Mouse (Mus musculus) heart, postnatal 25 days (tissue): ENCODE measurements around the gene Ndrg4. TPM values are rescaled to one million over a fixed set of nuclear protein-coding genes. Genes with fewer than 3 reads are reported as not detected.

Experiments
- DNase-seq: peaks from one replicate; pipeline ENCODE4 v3.0.0; 2022; ENCODE audit warnings: low spot score
- intact Hi-C: fragments of 180-260 bp; cut with DNase I; formaldehyde crosslinking; loops from one replicate; pipeline ENCODE4 v1.15.1; 2025
- total RNA-seq, 2 experiments: library from RNA; stranded (reverse); gene quantifications; 2 replicates each; pipeline ENCODE4 v1.2.3; 2021

Gene Ndrg4
- total RNA-seq, 2 experiments from 2014 or later: 317 to 336 TPM

DNA sequence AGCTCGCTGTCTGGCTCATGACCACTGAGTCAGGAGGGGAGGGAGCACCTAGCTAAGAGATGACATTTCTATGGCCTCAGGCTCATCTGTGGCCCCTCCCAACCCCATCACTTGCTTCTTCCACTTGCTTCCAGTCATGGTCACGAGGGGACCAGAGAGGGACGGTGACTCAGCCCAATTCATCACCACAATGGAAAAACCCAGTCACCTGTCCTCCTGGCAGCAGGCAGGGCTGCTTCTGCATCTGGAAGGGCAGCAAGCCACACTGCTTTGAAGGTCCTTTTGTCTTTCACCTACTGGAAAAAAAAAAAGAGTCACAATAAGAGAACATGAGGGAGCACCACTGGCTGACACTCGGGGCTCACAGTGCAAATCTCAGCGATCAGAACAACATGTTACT lies 4.0 kb upstream of the Ndrg4 start:
- intact Hi-C loops: no loop called here
- no peak for DNase-seq

DNA sequence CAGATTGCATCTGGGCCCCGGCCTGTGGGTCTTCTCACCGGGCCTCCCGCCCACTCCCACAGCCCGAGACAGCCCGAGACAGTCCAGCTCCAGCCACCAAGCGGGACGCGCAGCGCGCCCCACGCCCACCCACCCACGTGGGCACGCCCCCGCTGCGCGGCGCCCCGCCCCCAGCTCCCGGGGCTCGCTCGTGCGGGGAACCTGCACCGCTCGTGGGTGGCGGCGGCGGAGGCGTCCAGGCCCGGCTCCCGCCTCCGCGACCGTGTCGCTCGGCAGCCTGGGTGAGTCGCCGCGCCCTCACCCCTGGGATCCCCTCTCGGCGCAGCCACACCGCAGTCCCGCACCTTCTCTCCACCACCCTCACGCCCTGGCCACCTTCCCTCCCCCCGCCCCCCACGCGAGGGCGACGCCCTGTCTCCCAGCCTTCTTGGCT lies 827 bp downstream of the Ndrg4 start:
- DNase-seq: no peak
- intact Hi-C loops: no loop called here

DNA sequence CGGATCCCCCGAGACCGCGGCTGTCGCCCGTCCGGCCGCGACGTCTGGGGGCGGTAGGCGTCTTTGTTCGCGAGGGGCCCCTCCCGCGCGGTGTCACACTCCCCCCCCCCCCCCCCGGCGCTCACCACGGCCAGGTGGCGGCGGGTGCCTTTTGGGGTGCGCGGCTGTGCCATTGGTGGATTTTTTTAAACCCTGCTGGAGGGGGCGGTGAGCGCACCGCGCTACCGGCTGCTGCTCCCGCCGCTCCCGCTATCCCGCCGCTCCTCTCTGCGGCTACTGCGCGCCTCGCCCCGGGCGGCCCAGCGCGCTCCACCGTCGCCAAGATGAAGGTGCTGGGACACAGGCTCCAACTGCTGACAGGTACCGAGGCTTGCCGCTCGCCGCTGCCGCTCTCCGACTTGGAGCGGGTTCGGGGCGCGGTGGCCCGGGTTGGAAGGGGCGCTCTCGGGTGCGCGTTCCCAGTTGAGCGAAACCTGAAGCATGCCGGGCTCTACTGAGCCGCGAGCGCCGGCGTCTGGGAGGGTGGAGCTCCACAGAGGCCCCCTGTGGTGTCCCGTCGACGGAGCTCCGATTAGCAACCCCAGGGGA lies 1.3 kb downstream of the Ndrg4 start:
- no peak for DNase-seq
- intact Hi-C loops: no loop called here

DNA sequence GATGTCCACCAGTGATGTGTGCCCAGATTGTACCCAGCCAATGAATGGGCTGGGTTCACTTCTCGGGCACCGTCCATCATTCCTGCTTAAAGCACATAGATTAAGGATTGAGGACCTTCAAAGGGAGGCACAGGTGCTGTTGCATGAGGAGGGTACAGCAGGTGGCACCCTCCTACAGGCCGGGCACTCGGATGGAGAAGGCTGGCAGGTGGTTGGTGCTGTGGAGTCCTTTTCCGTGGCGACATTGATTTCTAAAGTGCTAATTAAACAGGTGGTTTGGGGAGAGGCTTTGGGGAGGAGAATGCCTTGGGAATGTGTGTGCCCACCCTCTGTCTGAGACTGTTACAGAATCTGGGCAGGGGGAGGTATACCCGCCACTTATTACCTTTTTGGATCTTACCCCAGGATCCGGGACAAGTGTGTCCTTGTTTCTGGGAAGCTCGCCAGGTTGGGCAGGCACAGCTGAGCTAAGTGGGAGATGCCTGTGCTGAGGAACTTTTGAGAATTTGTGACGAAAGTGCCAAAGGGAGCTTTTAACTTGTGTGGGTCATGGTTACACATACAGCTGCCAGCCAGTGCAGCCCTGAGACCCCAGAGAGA lies 11.4 kb downstream of the Ndrg4 start:
- intact Hi-C loops: no loop called here
- no peak for DNase-seq

DNA sequence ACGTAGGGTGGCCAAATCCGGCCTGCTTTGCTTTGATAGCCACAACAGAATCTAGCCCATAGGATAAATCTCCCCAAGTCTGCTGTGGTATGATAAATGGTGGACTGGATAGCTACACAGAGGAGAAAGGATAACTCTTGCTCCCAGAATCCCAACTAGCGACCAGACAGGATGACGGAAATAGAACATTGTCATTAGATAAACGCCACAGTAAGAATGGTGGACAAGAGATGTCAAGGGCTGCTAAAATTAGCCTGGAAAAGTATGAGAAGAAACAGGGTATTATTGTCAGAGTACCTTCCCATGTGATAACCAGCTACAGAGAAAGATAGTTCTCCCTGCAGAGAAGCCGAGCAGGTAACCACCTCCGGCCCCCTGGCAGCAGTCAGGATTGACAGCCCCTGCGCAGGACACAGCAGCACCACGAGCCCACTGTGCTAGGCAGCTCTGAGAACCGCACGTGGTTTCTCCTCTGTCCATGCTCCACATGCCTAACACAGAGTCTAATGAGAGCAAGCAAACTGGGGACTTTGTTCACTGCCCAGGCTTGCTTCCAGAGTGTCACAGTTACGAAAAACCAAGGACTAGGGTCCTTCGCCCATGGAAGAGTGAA lies 14.3 kb downstream of the Ndrg4 start:
- no peak for DNase-seq
- intact Hi-C loops: loop anchor here (10.0 kb wide), 1 partner anchor 196 kb away; the partner anchor contains the start of gene Csnk2a2

DNA sequence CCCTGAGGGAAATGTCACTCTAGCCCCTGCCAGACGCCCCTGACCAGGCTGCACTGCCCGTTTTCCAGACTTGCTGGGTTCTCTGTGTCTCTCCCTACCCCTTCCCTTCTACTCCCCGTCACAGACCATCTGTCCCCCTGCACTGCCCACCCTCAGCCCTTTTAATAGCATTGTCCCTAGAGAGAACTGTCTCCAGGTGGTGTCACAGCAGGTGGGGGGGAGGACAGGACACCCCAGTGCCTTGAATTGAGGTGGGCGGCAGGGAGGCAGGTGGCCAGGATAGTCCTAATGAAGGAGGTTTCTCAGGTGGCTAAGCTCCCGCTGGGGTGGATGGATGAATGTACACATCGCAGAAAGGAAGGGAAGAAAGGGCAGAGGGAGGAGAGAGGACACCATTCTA lies 17.9 kb downstream of the Ndrg4 start:
- DNase-seq: no peak
- intact Hi-C loops: loop anchor here (10.0 kb wide), 1 partner anchor 200 kb away; the partner anchor contains the start of gene Csnk2a2

DNA sequence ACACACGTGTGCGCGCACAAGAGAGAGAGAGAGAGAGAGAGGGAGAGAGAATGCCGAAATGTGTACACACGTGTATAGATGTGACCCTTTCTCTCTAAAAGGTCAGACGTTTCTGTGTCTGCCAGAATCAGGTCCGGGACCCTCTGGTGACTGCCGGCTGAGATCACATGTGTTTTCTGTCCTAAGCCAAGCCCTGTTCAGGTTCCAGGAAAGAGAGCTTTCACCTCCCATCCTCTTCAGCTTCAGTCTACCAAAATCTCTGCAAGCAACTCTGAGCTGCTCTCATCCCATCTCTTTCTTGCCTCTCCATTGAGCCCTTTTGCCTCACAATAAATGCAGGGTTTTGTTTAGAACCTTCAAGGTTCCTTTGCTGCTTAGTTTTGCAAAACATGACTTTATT lies 19.9 kb downstream of the Ndrg4 start:
- intact Hi-C loops: loop anchor here (1.0 to 10.0 kb wide), 3 partner anchors 89 to 350 kb away; partner anchors contain the start of gene Csnk2a2
- no peak for DNase-seq

DNA sequence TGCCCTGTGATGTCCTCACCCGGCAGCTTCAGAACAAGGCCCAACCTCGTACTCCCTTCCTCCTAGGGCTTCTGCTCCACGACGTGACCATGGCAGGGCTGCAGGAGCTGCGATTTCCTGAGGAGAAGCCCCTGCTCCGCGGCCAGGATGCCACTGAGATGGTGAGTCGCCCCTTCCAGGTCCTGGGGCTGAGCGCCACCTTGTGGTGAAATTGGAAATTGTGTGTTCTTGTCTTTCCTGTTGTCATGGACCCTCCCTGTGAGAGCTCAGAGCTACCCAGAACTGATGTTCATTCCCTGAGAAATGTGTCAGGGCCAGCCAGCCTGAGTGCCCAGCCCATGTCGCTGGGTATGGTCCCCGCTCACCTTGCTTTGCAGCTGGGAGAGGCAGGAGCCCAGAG lies 20.3 kb downstream of the Ndrg4 start:
- intact Hi-C loops: loop anchor here (1.0 to 10.0 kb wide), 3 partner anchors 90 to 350 kb away; partner anchors contain the start of gene Csnk2a2
- DNase-seq: peak; percentile 40

DNA sequence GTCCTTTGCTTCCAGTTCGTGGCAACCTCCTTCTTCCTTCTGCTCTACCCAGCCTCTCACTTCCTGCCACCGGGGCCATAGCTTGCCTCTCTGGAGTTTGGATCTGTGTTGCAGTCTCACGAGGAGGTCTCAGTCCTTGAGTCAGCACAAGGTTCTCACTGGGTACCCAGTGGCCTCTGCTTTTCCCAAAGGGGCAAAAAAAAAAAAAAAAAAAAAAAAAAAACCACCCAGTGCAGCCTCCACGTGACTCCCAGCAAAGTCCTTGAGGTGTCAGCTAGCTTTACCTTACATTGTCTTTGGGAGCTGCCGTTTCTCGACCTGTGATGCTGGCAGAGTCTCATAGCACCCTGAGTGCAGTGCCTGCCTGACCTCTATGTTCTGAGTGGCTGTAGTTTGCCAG lies 21.4 kb downstream of the Ndrg4 start:
- intact Hi-C loops: loop anchor here (10.0 kb wide), 1 partner anchor 203 kb away; the partner anchor contains the start of gene Csnk2a2
- no peak for DNase-seq

DNA sequence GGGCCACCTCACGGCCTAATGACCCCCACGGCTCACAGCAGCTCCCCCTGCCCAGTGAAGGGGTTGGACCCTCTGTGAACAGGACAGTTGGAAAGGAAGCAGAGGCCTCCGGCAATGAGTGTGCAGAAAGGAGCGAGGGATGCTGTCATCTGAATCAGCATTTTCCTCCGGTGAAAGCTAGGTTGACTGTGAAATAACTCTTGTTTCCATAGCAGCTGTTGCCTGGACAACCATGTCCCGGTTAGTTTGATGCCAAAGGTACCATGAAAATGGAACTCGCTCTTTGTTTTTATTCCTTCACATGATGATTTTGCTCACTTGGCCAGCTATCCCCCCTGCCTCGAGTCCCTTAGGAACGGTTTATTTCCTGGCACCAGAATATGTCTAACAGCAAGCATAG lies 23.5 kb downstream of the Ndrg4 start:
- no peak for DNase-seq
- intact Hi-C loops: no loop called here

DNA sequence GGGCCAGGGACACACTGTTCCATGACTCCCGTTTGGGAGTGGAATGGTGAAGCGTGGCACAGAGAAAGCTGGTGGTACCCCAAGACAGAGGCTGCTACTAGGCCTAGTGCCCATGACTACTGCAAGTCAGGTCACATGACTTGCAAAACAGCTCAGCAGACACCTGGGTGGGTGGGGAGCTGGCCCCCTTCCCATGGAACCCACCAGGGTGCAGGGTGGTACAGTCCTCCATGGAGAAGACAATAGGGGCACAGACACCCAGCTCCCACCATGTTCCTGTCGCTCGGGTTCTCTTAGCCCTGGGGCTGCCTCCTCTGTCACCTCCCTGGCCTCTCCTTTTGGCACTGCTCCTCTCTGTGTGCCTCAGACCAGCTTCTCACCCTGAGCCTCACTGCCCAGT lies 25.0 kb downstream of the Ndrg4 start:
- DNase-seq: no peak
- intact Hi-C loops: no loop called here

DNA sequence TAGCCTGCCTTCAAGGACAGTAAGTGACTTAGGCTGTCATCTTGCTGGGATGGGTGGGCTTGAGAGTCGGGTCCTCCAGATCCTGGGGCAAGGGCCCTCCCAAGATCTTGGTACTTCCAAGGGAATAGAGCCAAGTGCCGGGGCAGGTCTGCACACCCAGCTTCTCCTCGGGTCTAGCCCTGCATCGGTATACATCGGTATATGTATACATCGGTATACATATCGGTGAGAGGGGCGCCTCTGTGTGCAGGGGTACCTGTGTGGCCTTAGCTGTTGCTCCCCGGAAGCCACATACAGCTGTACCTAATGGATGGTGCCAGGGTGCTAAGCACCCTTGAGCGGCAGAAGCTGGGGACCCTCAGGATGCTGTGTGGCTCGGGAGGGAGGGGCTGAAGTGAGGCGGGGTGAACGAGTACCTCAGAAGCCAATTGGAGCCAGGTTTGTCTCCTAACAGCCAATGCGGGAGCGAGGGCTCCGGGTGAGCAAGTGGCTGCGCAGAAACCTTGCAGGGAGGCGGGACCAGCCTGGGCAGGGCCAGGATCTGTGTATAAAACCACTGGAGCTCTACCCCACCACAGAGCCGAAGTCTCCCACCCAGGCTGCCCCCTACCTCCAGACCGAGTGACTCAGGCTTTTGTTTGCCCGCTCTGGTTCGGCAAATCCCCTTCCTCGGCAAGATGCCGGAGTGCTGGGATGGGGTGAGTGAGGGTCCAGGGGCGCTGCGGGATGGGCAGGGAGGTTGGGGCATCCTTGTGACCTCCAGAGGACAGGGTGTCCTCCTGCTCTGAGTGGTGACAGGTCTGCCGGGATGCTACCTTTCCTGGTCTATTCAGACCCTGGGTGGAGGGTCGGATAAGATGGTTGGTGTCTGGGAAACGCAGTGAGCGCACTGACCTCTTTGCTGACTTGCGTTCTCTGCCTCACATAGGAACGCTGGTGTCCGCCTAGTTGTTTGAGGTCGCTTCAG lies 26.0 kb downstream of the Ndrg4 start:
- intact Hi-C loops: no loop called here
- peak; percentile 75 for DNase-seq

DNA sequence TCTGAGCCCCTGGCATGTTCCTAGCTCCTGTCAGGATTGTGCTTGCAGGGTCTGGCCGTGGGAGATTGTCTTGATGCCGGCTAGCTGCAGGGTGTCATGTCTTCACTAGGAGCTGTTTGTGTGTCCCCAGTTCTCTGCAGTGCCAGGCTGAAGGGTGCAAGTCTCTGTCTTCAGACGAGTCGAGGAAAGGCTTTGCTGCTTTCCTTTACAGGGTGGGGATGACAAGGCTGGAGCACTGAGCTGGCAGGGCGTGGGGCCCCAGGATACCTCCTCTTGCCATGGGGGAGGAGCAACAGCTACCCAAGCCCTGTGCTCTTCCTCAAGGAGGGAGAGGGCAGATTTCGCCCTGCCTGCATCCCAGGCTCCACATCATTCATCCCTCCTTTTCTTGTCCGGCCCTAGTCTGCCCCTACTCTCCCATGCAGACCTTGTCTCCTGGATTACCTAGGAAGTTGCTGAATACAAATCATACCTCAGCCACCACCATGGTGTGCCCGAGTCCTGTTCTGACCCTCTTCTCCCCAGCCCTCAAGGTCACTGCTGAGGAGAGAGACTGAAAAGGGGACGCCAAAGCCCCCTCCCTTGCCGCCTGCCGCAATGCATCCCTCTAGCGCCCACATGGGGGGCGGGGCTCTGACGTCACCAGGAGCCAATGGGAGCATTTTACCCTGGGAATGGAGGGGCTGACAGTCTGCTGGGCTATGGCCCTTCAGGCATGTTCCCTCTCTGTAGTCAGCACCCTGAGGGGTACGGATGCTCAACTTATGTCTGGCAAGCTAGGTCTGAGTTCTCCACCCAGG lies 26.9 kb downstream of the Ndrg4 start:
- intact Hi-C loops: no loop called here

DNA sequence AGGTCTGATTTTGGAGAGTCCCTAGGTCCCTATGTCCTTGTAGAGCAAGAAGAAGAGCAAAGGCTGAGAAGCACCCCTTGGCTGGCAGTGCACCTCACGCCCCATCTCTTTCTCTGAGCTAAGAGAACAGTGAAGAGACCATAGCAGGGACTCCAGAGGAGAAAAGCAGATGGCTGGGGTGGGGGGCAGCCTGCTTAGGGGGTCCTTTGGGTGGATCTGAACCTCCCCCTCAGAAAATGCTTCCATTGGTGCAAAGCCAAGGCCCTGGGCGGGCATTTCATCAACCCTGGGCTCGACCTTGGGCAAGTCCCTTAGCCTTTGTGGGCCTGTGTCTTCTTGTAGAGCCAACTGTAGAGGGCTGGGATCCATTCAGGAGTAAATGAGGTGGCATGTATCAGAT lies 27.8 kb downstream of the Ndrg4 start:
- intact Hi-C loops: no loop called here
- no peak for DNase-seq

More for the DNA sequence above, 26.9 kb downstream of the Ndrg4 start:
- DNase-seq: no peak

DNA sequence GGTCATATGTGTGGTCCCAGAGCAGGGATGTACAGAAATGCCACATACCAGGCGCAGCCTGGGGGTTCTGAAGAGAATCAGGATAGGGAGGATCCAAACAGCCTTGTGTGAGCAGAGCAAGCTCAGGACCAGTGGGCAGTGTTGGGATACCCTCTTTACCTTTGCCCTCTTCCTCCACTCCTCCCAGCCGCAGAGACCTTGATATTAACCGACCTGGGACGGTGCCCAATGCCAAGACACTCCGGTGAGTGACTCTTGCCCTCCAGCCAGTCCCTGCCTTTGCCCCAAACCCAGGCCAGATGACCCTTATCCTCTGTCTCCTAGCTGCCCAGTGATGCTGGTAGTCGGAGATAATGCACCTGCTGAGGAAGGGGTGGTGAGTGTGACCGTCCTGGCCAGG lies 32.8 kb downstream of the Ndrg4 start:
- DNase-seq: no peak
- intact Hi-C loops: no loop called here

DNA sequence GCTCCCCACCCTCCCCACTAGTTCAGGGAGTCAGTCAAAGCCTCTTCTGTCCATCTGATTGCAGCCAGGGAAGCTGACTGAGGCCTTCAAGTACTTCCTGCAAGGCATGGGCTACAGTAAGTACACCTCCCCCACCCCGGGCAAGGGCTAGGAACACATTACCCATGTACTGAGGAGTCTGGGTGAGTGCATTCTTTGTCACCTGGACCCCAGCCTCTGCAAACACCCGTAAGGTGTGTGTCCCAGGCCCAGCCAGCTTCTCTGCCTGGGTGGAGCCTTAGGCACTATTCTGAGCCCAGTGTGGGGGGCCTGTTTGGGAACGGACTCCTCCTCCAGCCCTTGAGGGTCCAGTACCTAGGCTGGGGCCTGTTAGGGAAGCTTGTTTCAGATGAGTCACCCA lies 34.2 kb downstream of the Ndrg4 start:
- DNase-seq: no peak
- intact Hi-C loops: loop anchor here (5.0 kb wide), 1 partner anchor 206 kb away; no protein-coding TSS in a partner anchor

DNA sequence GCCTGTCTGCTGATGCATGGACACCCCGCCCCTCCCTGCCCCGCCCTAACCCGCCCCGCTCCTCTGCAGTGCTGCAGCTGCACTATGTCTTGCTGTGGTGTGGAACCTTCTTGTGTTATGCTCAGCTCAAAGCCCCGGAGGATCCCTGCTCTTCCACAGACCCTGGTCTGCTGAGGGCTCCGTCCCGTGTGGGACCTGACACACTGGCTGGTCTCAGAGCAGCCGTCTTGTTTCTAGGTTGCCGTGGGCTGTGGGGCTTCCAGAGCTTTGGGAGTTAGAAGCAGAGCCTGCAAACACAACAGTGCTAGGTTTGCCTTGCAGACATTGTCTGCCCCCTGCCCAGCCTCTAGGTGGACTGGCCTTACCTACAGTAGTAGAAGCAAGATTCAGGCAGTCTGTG lies 35.6 kb downstream of the Ndrg4 start:
- intact Hi-C loops: loop anchor here (5.0 kb wide), 1 partner anchor 205 kb away; no protein-coding TSS in a partner anchor

DNA sequence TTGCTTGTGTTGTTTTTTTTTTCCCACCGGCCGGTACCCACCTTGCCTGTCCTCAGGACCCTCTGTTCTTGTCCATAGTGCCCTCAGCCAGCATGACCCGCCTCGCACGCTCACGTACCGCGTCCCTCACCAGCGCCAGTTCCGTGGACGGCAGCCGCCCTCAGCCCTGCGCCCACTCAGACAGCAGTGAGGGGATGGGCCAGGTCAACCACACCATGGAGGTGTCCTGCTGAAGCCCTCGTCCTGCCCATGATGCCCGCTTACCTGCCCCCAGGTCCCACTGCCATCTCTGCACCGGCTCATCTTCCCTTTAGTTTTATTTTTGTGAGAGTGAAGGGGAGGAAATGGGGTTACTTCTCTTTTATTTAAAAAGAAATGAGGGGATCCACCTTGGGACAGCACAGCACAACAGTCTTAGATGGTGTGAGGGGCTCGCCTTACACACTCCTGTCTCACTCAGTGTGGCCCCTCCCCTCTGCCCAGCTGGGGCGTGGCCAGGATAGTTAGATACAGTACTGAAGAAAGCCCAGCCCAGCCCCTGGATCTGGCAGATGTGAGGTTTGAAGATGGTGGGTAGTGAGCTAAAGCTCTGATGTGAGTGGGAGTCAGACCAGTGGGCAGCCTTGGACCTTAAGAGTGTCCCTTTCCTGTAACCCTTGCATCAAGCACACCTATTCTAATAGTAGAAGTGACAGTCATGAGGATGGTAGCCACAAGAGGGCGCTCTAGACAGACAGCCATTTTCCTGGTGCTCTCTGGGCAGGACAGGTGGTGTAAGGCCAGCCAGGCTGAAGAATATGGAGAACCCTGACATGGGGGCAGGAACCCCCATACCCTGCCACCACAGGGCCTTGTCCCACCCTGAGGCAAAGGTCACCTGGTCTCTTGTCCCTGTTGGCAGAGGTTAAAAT lies 36.6 kb downstream of the Ndrg4 start:
- DNase-seq: no peak
- intact Hi-C loops: loop anchor here (5.0 kb wide), 1 partner anchor 204 kb away; no protein-coding TSS in a partner anchor

More for the DNA sequence above, 35.6 kb downstream of the Ndrg4 start:
- no peak for DNase-seq
